Mouse (Mus musculus) testis, adult 2 months (tissue): Measurements from ENCODE around the gene Frem2. TPM values are rescaled to one million over a fixed set of nuclear protein-coding genes. Genes with fewer than 3 reads are reported as not detected.

Experiments
- H3K27ac ChIP-seq: fragments of 200-500 bp; 2 replicates; pipeline ENCODE4 v1.5.1; 2012; ENCODE audit warnings: low read depth, low read length; ENCODE audit not compliant: control insufficient read depth, insufficient read depth
- H3K27me3 ChIP-seq: fragments of 200-500 bp; 2 replicates; pipeline ENCODE4 v1.6.1; 2012; ENCODE audit warnings: mild to moderate bottlenecking, low read length, moderate library complexity; ENCODE audit not compliant: control insufficient read depth, insufficient read depth
- H3K36me3 ChIP-seq: fragments of 200-500 bp; 2 replicates; pipeline ENCODE4 v1.6.1; 2012; ENCODE audit warnings: mild to moderate bottlenecking, low read length; ENCODE audit not compliant: control insufficient read depth, insufficient read depth
- H3K4me1 ChIP-seq: fragments of 200-500 bp; 2 replicates; pipeline ENCODE4 v1.6.1; 2012; ENCODE audit warnings: low read length; ENCODE audit not compliant: control insufficient read depth, insufficient read depth
- H3K4me3 ChIP-seq: fragments of 200-500 bp; 2 replicates; pipeline ENCODE4 v1.5.1; 2012; ENCODE audit warnings: low read depth, mild to moderate bottlenecking, low read length, moderate library complexity, mixed read lengths; ENCODE audit not compliant: control insufficient read depth
- CTCF ChIP-seq: fragments of 200-500 bp; IDR thresholded peaks from 2 replicates; pipeline ENCODE4 v1.5.1; 2012; ENCODE audit warnings: low read depth, mild to moderate bottlenecking, inconsistent platforms, low read length, moderate library complexity; ENCODE audit not compliant: control insufficient read depth, insufficient read depth, insufficient replicate concordance
- POLR2A ChIP-seq: fragments of 200-500 bp; IDR thresholded peaks from 2 replicates; pipeline ENCODE4 v1.6.1; 2012; ENCODE audit warnings: low read depth, mild to moderate bottlenecking, inconsistent platforms, low read length, moderate library complexity; ENCODE audit not compliant: control insufficient read depth
- polyA plus RNA-seq: library from polyadenylated mRNA; depleted of rRNA; stranded (reverse); fragments of >200 nt; gene quantifications from 2 replicates; pipeline ENCODE4 v1.2.3, GENCODE M21; 2012

The Frem2 gene
- polyA plus RNA-seq, 1 experiment = 0.98 TPM

DNA sequence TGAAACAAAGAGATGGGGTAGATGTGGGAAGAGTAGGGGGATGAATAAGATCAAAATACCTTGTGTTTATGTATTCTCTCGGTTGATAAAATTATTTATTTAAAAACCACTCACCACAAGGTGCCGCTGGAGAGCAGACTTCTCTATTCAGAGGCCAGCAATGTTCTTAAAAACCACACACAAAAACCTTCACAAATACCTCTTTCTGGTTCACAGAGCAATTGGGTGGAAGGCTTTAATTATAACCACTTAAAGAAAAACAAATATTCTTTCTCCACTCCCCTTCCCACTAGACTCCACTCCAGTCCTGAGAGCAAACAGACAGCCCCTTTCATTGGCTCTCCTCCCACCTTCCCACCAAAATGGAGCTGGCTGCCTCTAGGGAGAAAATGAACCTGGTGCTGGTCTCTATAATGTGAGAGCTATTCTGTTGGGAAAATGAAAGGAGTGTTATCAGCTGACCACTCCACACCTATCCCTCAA lies 67.0 kb downstream of the Frem2 start:
- no peaks in the 10 kb centered on the region for H3K4me1 ChIP-seq
- no peaks in the 10 kb centered on the region for H3K36me3 ChIP-seq
- TF ChIP-seq POLR2A = no peak
- TF ChIP-seq CTCF = no peak
- no peak overlapping the region for H3K27ac ChIP-seq
- H3K4me3 ChIP-seq = no peak overlapping the region
- no peaks in the 10 kb centered on the region for H3K27me3 ChIP-seq

DNA sequence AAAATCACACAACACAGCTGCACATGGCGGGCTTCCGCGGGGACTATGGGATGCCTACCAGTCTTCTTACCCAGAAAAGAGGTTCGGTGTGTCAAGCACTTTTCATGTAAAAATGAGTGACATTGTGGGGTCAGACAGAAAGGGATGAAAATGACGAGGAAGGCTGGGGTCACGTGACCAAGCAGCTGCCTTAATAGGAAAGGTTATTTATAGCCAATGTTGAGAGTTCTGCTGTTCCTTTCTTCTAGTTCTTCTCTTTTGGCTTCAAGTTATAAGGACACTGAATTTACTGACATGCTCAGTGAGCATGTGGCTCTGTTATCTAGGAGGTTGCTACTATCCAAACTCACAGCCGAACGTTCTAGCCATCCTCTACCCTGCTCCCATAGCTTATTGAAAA lies 73.9 kb downstream of the Frem2 start:
- H3K27ac ChIP-seq = no peak overlapping the region
- no peaks in the 10 kb centered on the region for H3K27me3 ChIP-seq
- H3K4me3 ChIP-seq = no peak overlapping the region
- H3K4me1 ChIP-seq = no peaks in the 10 kb centered on the region
- no peaks in the 10 kb centered on the region for H3K36me3 ChIP-seq
- TF ChIP-seq CTCF = no peak
- no peak for TF ChIP-seq POLR2A

DNA sequence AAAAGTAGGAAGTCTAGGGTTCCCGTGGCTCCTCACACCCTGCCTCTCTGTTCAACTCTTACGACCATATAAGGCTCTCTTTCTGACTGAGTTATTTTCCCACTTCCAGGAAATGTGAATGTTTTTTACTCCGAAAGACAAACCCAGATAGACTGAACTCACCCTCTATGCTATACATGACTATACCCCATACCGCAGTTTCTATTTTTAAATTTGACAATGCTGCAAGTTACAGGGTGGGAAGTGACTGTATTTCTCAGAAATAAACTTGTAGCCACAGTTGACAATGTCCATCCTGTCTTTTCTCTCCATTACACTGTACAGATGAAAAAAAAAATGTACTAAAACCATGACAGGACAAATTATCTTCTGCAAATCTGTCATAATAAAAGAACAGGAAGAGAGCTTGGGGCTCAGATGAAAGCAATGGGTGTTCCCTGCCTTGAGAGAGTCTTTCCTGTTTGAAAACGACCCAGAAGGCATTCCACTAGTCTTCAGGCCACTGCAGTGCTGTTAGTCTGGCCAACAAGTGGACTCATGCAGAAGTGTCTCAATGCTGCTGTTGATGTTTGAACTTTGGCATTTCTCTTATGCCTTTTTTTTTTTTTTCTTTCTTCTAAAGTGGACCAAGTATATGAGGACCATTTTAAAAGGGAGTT lies 76.4 kb downstream of the Frem2 start:
- Histone ChIP-seq H3K36me3 (no peaks in the 10 kb centered on the region), H3K27ac (no peak overlapping the region), H3K4me1 (no peaks in the 10 kb centered on the region), H3K27me3 (no peaks in the 10 kb centered on the region), H3K4me3 (no peak overlapping the region)
- no peak for TF ChIP-seq POLR2A
- no peak for TF ChIP-seq CTCF

DNA sequence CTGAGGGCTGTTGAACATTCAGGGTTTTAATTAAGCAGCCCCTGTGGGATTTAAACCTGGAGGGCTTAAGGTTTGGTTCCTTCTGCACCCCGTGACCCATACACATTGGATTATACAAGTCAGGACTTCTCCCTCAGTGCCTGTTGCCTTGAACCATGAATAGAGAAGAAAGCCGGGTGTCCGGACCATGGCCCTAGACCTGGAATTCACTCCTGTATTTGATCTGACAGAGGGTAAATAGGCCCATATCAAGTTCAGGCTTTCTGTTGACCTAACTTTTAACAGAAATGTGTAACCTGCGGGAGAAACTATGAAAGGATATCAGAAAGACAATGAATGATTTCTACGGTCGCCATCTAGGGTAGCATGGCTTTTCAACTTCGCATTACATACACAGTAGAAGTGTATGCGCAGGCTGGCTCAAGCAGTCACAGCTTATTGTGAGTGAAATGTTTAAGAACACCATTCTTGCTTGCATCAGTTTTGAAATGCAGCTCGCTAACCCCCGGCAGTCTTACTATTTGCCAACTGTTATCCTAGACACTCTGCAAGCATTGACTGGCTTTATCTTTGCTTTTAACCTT lies 77.9 kb downstream of the Frem2 start:
- Histone ChIP-seq H3K27me3 (no peaks in the 10 kb centered on the region), H3K36me3 (no peaks in the 10 kb centered on the region), H3K4me1 (no peaks in the 10 kb centered on the region), H3K27ac (no peak overlapping the region), H3K4me3 (no peak overlapping the region)
- TF ChIP-seq POLR2A = no peak
- TF ChIP-seq CTCF = no peak

DNA sequence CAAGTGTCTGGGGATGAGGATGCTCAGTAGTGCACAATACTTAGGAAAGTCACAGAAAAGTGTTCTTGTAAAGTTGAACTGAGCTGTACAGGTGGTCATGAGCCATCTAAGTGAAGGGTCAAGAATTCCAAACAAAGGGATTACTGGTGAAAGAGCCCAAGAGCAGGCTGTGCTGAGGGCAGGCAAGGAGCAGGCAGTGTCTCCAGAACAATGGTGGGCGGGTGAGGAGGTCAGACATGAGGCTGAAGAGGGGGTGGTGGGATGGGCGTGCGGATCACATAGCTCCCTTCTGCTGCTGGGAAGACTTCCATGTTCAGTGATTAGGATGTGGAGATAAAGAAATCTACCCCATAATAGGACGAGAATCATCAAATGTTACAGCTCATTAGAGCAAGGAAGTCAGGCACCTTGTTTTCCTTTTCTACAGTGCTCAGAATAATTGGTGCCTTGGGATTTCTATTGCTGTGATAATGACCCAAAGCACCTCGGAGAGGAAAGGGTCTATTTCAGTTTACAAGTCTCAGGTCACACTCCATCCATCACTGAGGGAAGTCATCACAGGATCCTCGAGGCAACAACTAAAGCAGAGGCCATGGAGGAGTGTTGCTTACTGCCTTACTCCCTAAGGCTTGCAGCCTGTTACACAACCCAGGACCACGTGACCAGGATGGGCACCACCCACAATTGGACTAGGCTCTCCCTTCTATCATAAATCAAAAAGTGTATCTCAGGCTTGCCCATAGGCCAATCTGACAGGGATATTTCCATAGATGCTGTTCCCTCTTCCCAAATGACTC lies 80.6 kb downstream of the Frem2 start:
- Histone ChIP-seq H3K27me3 (no peaks in the 10 kb centered on the region), H3K4me3 (no peak overlapping the region), H3K36me3 (no peaks in the 10 kb centered on the region), H3K27ac (no peak overlapping the region), H3K4me1 (no peaks in the 10 kb centered on the region)
- TF ChIP-seq CTCF (no peak), POLR2A (no peak)

DNA sequence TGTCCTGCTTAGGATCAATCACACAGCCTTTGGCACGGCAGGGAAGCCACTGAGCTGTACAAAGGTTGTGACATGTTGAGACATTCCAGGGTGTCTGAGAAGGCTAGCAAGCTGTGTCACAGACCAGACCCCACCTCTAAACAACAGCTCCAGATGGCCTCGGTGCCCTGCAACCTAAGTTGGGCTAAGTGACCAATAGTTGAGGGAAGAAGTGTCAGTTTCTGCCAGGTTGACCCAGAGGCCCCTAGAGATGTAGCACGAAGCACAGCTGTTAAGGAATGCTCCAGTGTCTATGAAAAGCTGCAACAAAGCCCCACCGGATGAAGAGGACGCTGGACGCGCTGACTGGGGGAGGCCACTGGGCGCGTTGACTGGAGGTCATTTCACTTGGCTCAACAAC lies 83.0 kb downstream of the Frem2 start:
- Histone ChIP-seq H3K27ac (no peak overlapping the region), H3K4me1 (no peaks in the 10 kb centered on the region), H3K4me3 (no peak overlapping the region), H3K36me3 (no peaks in the 10 kb centered on the region), H3K27me3 (no peaks in the 10 kb centered on the region)
- no peak for TF ChIP-seq POLR2A
- TF ChIP-seq CTCF = no peak

DNA sequence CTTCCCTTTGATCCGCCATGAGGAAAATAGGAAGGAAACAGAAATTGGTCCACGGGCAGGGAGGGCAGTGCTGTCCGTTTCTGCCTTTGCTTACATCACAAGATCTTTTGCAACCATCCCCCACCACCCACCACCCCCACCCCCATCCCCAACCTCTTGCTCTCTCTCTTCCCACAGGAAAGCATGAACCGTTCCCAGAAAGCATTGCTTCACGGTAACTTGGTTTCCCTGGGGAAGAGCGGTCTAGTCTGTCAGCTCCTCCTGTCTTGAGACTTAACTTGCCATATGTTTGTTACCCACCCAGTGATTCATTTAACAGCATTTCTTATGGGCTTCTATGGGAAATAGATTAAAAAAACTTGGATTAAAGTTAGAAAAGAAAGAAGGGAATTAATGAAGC lies 85.5 kb downstream of the Frem2 start:
- no peaks in the 10 kb centered on the region for H3K4me1 ChIP-seq
- H3K4me3 ChIP-seq = no peak overlapping the region
- no peak for TF ChIP-seq CTCF
- no peak for TF ChIP-seq POLR2A
- no peak overlapping the region for H3K27ac ChIP-seq
- no peaks in the 10 kb centered on the region for H3K36me3 ChIP-seq
- no peaks in the 10 kb centered on the region for H3K27me3 ChIP-seq
